Mouse (Mus musculus): ENCODE measurements at regions not wholly inside any gene's neighbourhood (a gene's known extent, or its start where the extent isn't known, plus 50 kb on each side); places are given as distances from the start of the nearest gene placed in this dataset.

DNA sequence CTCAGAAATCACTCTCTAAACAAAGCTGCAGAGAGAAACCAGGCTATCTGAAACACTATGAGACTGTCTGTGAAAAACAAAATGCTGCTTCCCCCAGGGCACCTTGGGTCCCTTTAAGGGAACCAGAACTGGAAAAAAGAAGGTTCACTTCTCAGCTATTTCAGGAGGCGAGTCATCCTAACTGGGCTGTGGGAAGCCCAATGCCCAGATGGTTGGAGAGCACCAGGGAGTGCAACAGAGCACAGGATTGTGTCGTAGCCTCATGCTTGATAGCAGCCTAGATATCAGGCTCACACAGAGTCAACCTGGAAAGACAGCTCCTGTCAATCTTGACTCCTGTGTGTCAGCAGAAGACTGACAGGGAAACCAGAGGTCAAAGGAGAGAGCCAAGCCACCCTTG is 226.1 kb downstream of the Rnf144a start:
- no peak for DNase-seq (ENCODE audit: low spot score)
- no peak overlapping the region for H3K9ac ChIP-seq (ENCODE audit: low read depth, low read length)
- no peak overlapping the region for H3K27ac ChIP-seq (ENCODE audit: low read depth, low read length)
- no peaks in the 10 kb centered on the region for H3K36me3 ChIP-seq (ENCODE audit: control insufficient read depth, insufficient read depth, low read length)
- no peaks in the 10 kb centered on the region for H3K9me3 ChIP-seq (ENCODE audit: control insufficient read depth, low read length)
- no peak for ATAC-seq (replicated peaks; ENCODE audit: low FRiP score)
- H3K27me3 ChIP-seq (replicated peaks; ENCODE audit: control insufficient read depth, insufficient read depth, low read length) = no peaks in the 10 kb centered on the region
- H3K4me3 ChIP-seq (ENCODE audit: low read depth, low read length) = no peak overlapping the region
- H3K4me2 ChIP-seq = no peak overlapping the region
- H3K4me1 ChIP-seq (replicated peaks; ENCODE audit: control insufficient read depth, insufficient read depth, low read length) = no peaks in the 10 kb centered on the region
- 57% methylated on average over 2 of the region's 2 CpGs for WGBS

GRCm38 (mm10) chr12:26187091-26187862 is 227.8 kb downstream of the Rnf144a start:
- Histone ChIP-seq H3K4me2 (no peak overlapping the region), H3K27me3 (replicated peaks; ENCODE audit: control insufficient read depth, insufficient read depth, low read length) (no peaks in the 10 kb centered on the region), H3K9ac (ENCODE audit: low read depth, low read length) (no peak overlapping the region), H3K36me3 (ENCODE audit: control insufficient read depth, insufficient read depth, low read length) (no peaks in the 10 kb centered on the region), H3K4me3 (ENCODE audit: low read depth, low read length) (no peak overlapping the region), H3K4me1 (replicated peaks; ENCODE audit: control insufficient read depth, insufficient read depth, low read length) (no peaks in the 10 kb centered on the region), H3K9me3 (ENCODE audit: control insufficient read depth, low read length) (no peaks in the 10 kb centered on the region), H3K27ac (ENCODE audit: low read depth, low read length) (no peak overlapping the region)
- DNase-seq (ENCODE audit: low spot score) (no peak), ATAC-seq (replicated peaks; ENCODE audit: low FRiP score) (no peak)
- 58% methylated on average over 8 of the region's 8 CpGs for WGBS

DNA sequence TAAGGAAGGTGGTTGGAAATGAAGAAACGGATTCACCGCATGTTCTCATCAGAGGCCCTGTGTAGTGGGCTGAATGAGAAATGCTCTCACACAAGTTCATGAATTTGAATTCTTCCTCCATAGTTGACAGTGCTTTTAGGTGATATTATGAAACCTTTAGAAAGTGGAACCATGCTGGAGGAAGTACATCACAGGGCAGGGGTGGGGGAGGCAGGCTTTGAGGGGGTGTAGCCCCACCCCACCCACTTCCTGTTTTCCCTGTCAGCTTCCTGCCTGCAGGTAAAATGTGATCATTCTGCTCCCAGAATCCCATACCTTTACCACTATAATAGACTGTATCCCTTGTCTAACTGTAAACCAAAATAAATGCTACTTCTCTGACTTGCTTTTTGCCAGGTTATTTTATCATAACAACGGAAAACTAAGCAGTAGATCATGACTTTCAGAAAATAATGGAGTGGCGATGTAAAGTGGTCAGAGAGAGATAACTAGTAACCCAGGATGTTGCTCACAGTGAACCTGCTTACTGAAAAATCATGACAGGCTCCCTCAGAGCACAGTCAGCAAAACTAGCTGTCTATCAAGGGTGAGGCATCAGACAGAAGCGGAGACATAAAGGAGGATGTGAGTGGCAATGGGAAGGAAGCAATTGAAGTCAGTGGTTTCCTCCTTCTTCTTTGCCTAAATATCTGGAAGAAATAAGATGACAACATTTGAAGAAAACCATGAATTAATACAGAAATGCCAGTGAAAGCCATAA is 230.2 kb downstream of the Rnf144a start:
- H3K27me3 ChIP-seq (replicated peaks; ENCODE audit: control insufficient read depth, insufficient read depth, low read length) = no peaks in the 10 kb centered on the region
- H3K9ac ChIP-seq (ENCODE audit: low read depth, low read length) = no peak overlapping the region
- DNase-seq (ENCODE audit: low spot score) (no peak), ATAC-seq (replicated peaks; ENCODE audit: low FRiP score) (no peak)
- no peak overlapping the region for H3K27ac ChIP-seq (ENCODE audit: low read depth, low read length)
- 63% methylated on average over 5 of the region's 5 CpGs for WGBS
- no peaks in the 10 kb centered on the region for H3K4me1 ChIP-seq (replicated peaks; ENCODE audit: control insufficient read depth, insufficient read depth, low read length)
- no peaks in the 10 kb centered on the region for H3K9me3 ChIP-seq (ENCODE audit: control insufficient read depth, low read length)
- H3K4me3 ChIP-seq (ENCODE audit: low read depth, low read length) = no peak overlapping the region
- no peaks in the 10 kb centered on the region for H3K36me3 ChIP-seq (ENCODE audit: control insufficient read depth, insufficient read depth, low read length)
- H3K4me2 ChIP-seq = no peak overlapping the region

GRCm38 (mm10) chr12:26183021-26183420 is 232.0 kb downstream of the Rnf144a start:
- Histone ChIP-seq H3K4me2 (no peak overlapping the region), H3K4me3 (ENCODE audit: low read depth, low read length) (no peak overlapping the region), H3K36me3 (ENCODE audit: control insufficient read depth, insufficient read depth, low read length) (no peaks in the 10 kb centered on the region), H3K9me3 (ENCODE audit: control insufficient read depth, low read length) (no peaks in the 10 kb centered on the region), H3K27ac (ENCODE audit: low read depth, low read length) (no peak overlapping the region), H3K9ac (ENCODE audit: low read depth, low read length) (no peak overlapping the region), H3K27me3 (replicated peaks; ENCODE audit: control insufficient read depth, insufficient read depth, low read length) (no peaks in the 10 kb centered on the region), H3K4me1 (replicated peaks; ENCODE audit: control insufficient read depth, insufficient read depth, low read length) (no peaks in the 10 kb centered on the region)
- DNase-seq (ENCODE audit: low spot score) (no peak), ATAC-seq (replicated peaks; ENCODE audit: low FRiP score) (no peak)
- 79% methylated on average over 2 of the region's 2 CpGs for WGBS

DNA sequence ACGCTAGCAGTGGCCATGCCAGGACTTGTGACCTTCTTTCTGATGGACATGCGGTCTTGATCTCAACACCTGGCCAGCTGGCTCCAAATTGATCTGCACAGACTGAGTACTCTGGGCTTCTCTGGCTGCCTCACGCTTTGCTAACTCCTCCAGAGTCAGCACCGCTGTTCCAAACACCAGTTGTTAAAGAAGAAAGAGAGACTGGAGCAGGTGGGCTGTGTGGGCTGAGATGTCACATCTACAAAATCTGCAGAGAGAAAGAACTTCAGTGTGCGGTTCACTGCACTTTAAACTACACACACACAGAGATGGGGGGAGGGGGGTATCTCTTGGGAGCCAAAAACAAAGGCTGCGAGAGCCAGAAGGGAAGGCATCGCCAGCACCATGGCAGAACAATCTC is 234.2 kb downstream of the Rnf144a start:
- H3K36me3 ChIP-seq (ENCODE audit: control insufficient read depth, insufficient read depth, low read length) = no peaks in the 10 kb centered on the region
- H3K9ac ChIP-seq (ENCODE audit: low read depth, low read length) = no peak overlapping the region
- no peak overlapping the region for H3K4me2 ChIP-seq
- DNase-seq (ENCODE audit: low spot score) = no peak
- H3K4me1 ChIP-seq (replicated peaks; ENCODE audit: control insufficient read depth, insufficient read depth, low read length) = no peaks in the 10 kb centered on the region
- ATAC-seq (replicated peaks; ENCODE audit: low FRiP score) = no peak
- no peaks in the 10 kb centered on the region for H3K9me3 ChIP-seq (ENCODE audit: control insufficient read depth, low read length)
- H3K27ac ChIP-seq (ENCODE audit: low read depth, low read length) = no peak overlapping the region
- no peak overlapping the region for H3K4me3 ChIP-seq (ENCODE audit: low read depth, low read length)
- WGBS = 80% methylated on average over 7 of the region's 7 CpGs
- no peaks in the 10 kb centered on the region for H3K27me3 ChIP-seq (replicated peaks; ENCODE audit: control insufficient read depth, insufficient read depth, low read length)

DNA sequence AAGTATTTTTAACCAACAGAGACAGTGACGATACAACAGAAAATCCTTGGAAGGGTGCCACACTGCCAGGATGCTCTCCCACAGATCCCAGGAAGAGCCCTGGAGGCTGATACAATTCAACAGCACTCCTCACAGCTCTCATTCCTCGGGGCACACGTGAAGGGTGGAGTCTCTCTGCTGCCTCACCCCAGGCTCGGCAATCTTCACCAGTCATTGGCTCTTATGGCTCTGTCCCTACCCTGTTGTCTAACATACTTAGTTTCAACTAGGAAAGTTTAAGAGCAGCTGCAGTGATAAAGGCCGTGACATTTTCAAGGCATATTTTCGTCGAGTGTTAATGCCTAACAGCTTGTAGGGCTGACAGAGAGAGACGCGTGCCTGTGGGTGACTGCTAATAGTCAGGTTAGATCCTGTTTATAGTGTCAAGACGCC is 238.8 kb downstream of the Rnf144a start:
- no peaks in the 10 kb centered on the region for H3K36me3 ChIP-seq (ENCODE audit: control insufficient read depth, insufficient read depth, low read length)
- DNase-seq (ENCODE audit: low spot score) (no peak), ATAC-seq (replicated peaks; ENCODE audit: low FRiP score) (no peak)
- no peaks in the 10 kb centered on the region for H3K4me1 ChIP-seq (replicated peaks; ENCODE audit: control insufficient read depth, insufficient read depth, low read length)
- no peak overlapping the region for H3K9ac ChIP-seq (ENCODE audit: low read depth, low read length)
- no peaks in the 10 kb centered on the region for H3K27me3 ChIP-seq (replicated peaks; ENCODE audit: control insufficient read depth, insufficient read depth, low read length)
- no peak overlapping the region for H3K4me2 ChIP-seq
- no peak overlapping the region for H3K4me3 ChIP-seq (ENCODE audit: low read depth, low read length)
- H3K27ac ChIP-seq (ENCODE audit: low read depth, low read length) = no peak overlapping the region
- WGBS = 54% methylated on average over 10 of the region's 10 CpGs
- H3K9me3 ChIP-seq (ENCODE audit: control insufficient read depth, low read length) = no peaks in the 10 kb centered on the region

DNA sequence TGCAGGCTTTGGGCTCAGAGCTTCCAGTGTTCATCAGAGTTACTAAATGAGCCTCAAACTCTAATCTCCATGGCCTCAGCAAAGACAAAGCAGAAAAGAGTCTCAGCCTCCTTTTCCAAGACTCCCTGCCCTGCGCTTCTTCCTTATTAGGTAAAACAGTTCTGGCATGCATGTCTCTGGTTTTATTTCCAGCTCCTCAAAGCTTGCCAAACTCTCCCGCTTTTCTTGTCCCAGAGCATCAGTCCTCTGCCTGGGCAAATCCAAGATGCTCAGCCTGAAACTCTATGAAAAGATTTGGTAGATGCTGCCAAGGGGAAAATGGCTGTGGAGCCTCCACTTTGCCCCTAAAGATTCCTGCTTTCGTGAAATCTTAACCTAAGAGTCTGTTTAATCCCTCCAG is 251.6 kb downstream of the Rnf144a start:
- H3K27me3 ChIP-seq (replicated peaks; ENCODE audit: control insufficient read depth, insufficient read depth, low read length) = no peaks in the 10 kb centered on the region

DNA sequence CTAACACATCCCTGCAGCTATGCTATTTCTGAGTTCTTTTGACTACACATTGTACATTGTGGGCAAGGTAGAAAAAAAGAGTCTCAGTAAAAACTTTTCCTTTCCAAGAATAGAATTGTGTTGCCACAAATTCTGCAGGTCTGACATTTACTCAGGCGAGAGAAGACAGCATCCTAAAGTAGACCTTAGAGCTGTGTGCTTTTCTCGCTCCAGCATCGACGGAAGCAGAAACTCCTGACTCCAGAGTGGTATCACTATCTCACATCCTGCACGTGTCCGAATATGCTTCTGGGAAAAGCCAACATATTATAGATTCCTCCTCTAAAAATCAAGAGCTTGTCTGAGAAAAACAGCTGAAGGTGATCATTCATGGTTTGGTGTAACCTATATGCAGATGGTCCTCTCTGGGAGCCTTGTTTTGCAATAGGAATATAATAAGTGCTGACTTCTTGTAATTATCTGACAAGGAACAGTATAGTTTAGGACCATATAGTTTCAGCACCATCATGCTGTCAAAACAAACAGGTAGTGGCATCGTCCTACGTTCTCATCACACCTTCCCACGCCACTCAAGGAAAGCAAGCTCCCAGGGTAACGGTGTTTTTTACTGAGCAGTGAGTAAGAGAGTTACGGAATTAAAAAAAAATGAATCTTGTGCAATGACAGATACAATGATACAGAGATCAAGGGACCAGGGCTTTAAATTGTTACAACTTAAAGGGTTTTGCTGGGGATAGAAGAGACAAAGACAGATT is 254.0 kb downstream of the Rnf144a start:
- Histone ChIP-seq H3K9me3 (ENCODE audit: control insufficient read depth, low read length) (no peaks in the 10 kb centered on the region), H3K9ac (ENCODE audit: low read depth, low read length) (no peak overlapping the region), H3K27me3 (replicated peaks; ENCODE audit: control insufficient read depth, insufficient read depth, low read length) (no peaks in the 10 kb centered on the region), H3K36me3 (ENCODE audit: control insufficient read depth, insufficient read depth, low read length) (no peaks in the 10 kb centered on the region), H3K4me3 (ENCODE audit: low read depth, low read length) (no peak overlapping the region), H3K27ac (ENCODE audit: low read depth, low read length) (no peak overlapping the region), H3K4me1 (replicated peaks; ENCODE audit: control insufficient read depth, insufficient read depth, low read length) (no peaks in the 10 kb centered on the region), H3K4me2 (no peak overlapping the region)
- ATAC-seq (replicated peaks; ENCODE audit: low FRiP score) (no peak), DNase-seq (ENCODE audit: low spot score) (no peak)
- WGBS = 83% methylated on average over 11 of the region's 11 CpGs

More for the DNA sequence above, 251.6 kb downstream of the Rnf144a start:
- no peak overlapping the region for H3K9ac ChIP-seq (ENCODE audit: low read depth, low read length)
- H3K4me3 ChIP-seq (ENCODE audit: low read depth, low read length) = no peak overlapping the region
- H3K27ac ChIP-seq (ENCODE audit: low read depth, low read length) = no peak overlapping the region
- ATAC-seq (replicated peaks; ENCODE audit: low FRiP score) (no peak), DNase-seq (ENCODE audit: low spot score) (no peak)
- H3K4me1 ChIP-seq (replicated peaks; ENCODE audit: control insufficient read depth, insufficient read depth, low read length) = no peaks in the 10 kb centered on the region
- H3K36me3 ChIP-seq (ENCODE audit: control insufficient read depth, insufficient read depth, low read length) = no peaks in the 10 kb centered on the region
- H3K4me2 ChIP-seq = no peak overlapping the region
- WGBS = 77% methylated on average over 3 of the region's 3 CpGs
- H3K9me3 ChIP-seq (ENCODE audit: control insufficient read depth, low read length) = no peaks in the 10 kb centered on the region
